Mouse (Mus musculus): ENCODE measurements at regions not wholly inside any gene's neighbourhood (a gene's known extent, or its start where the extent isn't known, plus 50 kb on each side); places are given as distances from the start of the nearest gene placed in this dataset.

GRCm38 (mm10) chr4:48770954-48771665, 107.8 kb downstream of the Cavin4 start (continued):
- TF ChIP-seq ZMIZ1 (IDR thresholded peaks at IDR 0.05; ENCODE audit: low read depth, low read length), result no peak
- TF ChIP-seq RAD21 (IDR thresholded peaks at IDR 0.05; ENCODE audit: low read depth, low read length), result peak; percentile 56
- TF ChIP-seq ZKSCAN1 (IDR thresholded peaks at IDR 0.05; ENCODE audit: borderline replicate concordance, low read depth, low read length), result no peak
- no peak for TF ChIP-seq CHD2 (IDR thresholded peaks at IDR 0.05; ENCODE audit: low read length)
- no peak for TF ChIP-seq EP300 (IDR thresholded peaks at IDR 0.05; ENCODE audit: low read length)
- TF ChIP-seq SMC3 (IDR thresholded peaks at IDR 0.05; ENCODE audit: low read depth, low read length), result peak; percentile 62
- peak; percentile 51 to 71; a peak in 3 of 4 replicates for TF ChIP-seq CTCF (conservative IDR thresholded peaks at IDR 0.05 in 1 of 2, IDR thresholded peaks at IDR 0.05 in 1 of 2; ENCODE audit: low read depth in 2 of 2, low read length in 2 of 2)
- TF ChIP-seq MAX (IDR thresholded peaks at IDR 0.05; ENCODE audit: low read length), result no peak
- TF ChIP-seq KAT2A (IDR thresholded peaks at IDR 0.05; ENCODE audit: insufficient replicate concordance, low read length), result no peak
- no peak for TF ChIP-seq MAFK (IDR thresholded peaks at IDR 0.05; ENCODE audit: insufficient replicate concordance, low read length)
- no peak for TF ChIP-seq NRF1 (IDR thresholded peaks at IDR 0.05; ENCODE audit: low read depth, low read length)
- no peak for TF ChIP-seq ZNF384 (IDR thresholded peaks at IDR 0.05; ENCODE audit: low read depth, low read length)
- TF ChIP-seq PAX5 (IDR thresholded peaks at IDR 0.05; ENCODE audit: low read length), result no peak
- TF ChIP-seq ETS1 (conservative IDR thresholded peaks at IDR 0.05; ENCODE audit: low read depth, low read length), result no peak

GRCm38 (mm10) chr4:48771836-48772235, 108.5 kb downstream of the Cavin4 start:
- Histone ChIP-seq H3K36me3 (replicated peaks in 1 of 2; ENCODE audit: control insufficient read depth in 1 of 2, insufficient read depth in 1 of 2, low read length in 1 of 2) (no peaks in the 10 kb centered on the region), H3K79me2 (replicated peaks; ENCODE audit: control insufficient read depth, extremely low read depth, insufficient read depth, poor library complexity, severe bottlenecking) (no peaks in the 10 kb centered on the region), H3K4me2 (ENCODE audit: insufficient read depth, low read depth, poor library complexity, severe bottlenecking) (no peak overlapping the region), H3K27ac (ENCODE audit: insufficient read depth, low read depth) (no peak overlapping the region), H3K9ac (ENCODE audit: insufficient read depth, low read depth) (no peak overlapping the region), H3K9me3 (replicated peaks; ENCODE audit: low read length) (no peaks in the 10 kb centered on the region), H3K27me3 (replicated peaks) (no peaks in the 10 kb centered on the region), H3K4me1 (ENCODE audit: control insufficient read depth in 1 of 2, insufficient read depth in 2 of 2) (peaks cover 3 to 71% of the 10 kb centered on the region in 2 experiments; a peak in 3 of 4 replicates), H3K4me3 (replicated peaks in 1 of 3; ENCODE audit: low read depth in 2 of 3, low read length in 2 of 3, poor library complexity in 1 of 3) (no peak overlapping the region)
- TF ChIP-seq KAT2A (IDR thresholded peaks at IDR 0.05; ENCODE audit: insufficient replicate concordance, low read length) (no peak), TCF12 (IDR thresholded peaks at IDR 0.05; ENCODE audit: low read depth, low read length) (no peak), PAX5 (IDR thresholded peaks at IDR 0.05; ENCODE audit: low read length) (no peak), CHD2 (IDR thresholded peaks at IDR 0.05; ENCODE audit: low read length) (no peak), POLR2AphosphoS2 (IDR thresholded peaks at IDR 0.05; ENCODE audit: low read depth, low read length) (no peak), TBP (conservative IDR thresholded peaks at IDR 0.05; ENCODE audit: low read depth, low read length) (no peak)
- DNase-seq (ENCODE audit: extremely low read depth), result no peak
- dilution Hi-C loops (cut with MboI; ENCODE audit: extremely low pct_ligation_motif_present, extremely low pct_unique_long_range_greater_than_20kb, low sequenced_read_pairs) (no loop called here), in situ Hi-C loops (cut with MboI; ENCODE audit: low pct_ligation_motif_present, low pct_unique_long_range_greater_than_20kb, low sequenced_read_pairs) (no loop called here)
